Mouse (Mus musculus) bone marrow macrophage, adult 2 months (primary cell): ENCODE results near the gene Sec14l2. TPM values are rescaled to one million over a fixed set of nuclear protein-coding genes. Genes with fewer than 3 reads are reported as not detected.
A peak's percentile ranks its signal among the peaks of the same experiment; 100 is the strongest.

Experiments used
- H3K27ac ChIP-seq: 2 replicates; pipeline ENCODE4 v1.5.1; 2012; ENCODE audit warnings: low read depth, low read length; ENCODE audit not compliant: insufficient read depth
- H3K4me1 ChIP-seq: 2 replicates; pipeline ENCODE4 v1.6.1; 2012; ENCODE audit warnings: low read length; ENCODE audit not compliant: control insufficient read depth, insufficient read depth
- H3K4me3 ChIP-seq: 2 replicates; pipeline ENCODE4 v1.5.1; 2012; ENCODE audit warnings: mild to moderate bottlenecking, low read length, moderate library complexity; ENCODE audit not compliant: insufficient read depth
- CTCF ChIP-seq: IDR thresholded peaks from 2 replicates; pipeline ENCODE4 v1.5.1; 2012; ENCODE audit warnings: low read depth, mild to moderate bottlenecking, low read length, moderate library complexity
- POLR2A ChIP-seq: IDR thresholded peaks from 2 replicates; pipeline ENCODE4 v1.6.1; 2012; ENCODE audit warnings: mild to moderate bottlenecking, low read depth, low read length, borderline replicate concordance
- polyA plus RNA-seq: library from polyadenylated mRNA; stranded (reverse); fragments of >200 nt; gene quantifications from 2 replicates; pipeline ENCODE4 v1.2.4, GENCODE M21; 2012; ENCODE audit not compliant: missing spikeins, insufficient read depth, insufficient read length

Gene Sec14l2
- polyA plus RNA-seq, 1 experiment: not detected

DNA sequence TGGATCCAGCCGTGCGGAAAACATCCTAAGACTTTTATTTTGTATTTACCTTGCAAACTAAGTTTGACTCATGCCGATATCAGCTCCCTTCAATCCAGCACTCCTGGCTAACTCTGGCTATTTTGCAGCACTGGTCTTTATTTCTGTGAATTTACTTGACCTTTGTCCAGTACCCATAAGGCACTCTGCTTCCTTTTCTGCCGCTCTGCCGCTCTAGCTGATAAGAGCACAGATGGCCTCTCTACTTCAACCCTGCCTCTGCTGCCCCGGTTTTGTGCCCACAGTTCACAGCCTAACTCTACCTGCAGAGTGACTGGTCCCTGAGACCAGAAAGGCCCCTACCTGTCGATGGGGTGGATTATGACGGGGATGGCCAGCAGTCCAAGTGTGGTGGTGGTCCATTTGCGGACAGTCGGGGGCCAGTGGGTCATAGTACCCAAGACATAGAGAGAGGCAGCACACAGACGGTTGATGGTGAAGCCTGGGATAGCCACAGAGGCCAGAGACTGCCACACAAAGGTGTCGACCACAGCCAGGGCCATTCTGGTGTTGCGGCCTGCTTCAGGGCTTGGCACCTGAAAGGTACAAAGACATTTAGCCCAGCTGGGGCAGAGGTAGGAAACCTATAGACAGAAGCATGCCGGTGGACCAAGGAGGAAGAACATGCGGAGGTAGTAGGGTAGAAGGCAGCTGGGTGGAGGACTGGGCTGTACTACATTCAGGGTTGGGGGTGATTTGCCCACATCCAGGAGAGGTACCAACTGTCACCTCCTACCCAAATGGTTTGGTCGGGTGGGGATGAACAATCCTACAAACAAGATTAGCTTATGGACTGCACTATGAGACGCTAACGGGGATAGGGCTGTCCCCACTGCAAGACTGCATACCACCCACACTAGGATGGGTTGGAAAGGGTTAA, 29.5 kb downstream of the Sec14l2 start:
- no peak overlapping the region for H3K27ac ChIP-seq
- peak overlapping the region; percentile 81; the same call in 1 of the 2 replicates for H3K4me3 ChIP-seq
- peaks cover 9% of the 10 kb centered on the region for H3K4me1 ChIP-seq
- TF ChIP-seq CTCF (no peak), POLR2A (no peak)

- Histone ChIP-seq H3K4me3 (no peak overlapping the region), H3K4me1 (no peaks in the 10 kb centered on the region), H3K27ac (no peak overlapping the region)
- TF ChIP-seq POLR2A (no peak), CTCF (no peak)
Observed at GRCm38 (mm10) chr11:4087267-4087666, 35.9 kb downstream of the Sec14l2 start.

DNA sequence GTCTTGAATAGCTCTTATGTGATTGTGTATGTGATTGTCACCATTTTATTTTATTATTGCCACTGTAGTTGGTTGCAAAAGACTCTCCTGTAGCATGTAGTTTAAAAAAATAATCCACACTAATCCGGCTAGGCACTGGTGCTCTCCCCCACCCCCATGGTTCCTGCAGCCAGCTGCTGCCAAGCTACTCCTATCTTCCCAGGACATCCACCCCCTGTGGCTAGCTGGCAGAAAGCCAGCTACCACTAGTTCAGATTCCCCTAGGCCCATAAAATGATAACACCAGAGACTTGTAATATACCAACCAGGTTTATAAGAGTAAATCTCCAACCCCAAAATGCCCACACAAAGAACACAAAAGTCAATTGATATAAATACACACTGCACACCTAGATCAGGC, 37.0 kb downstream of the Sec14l2 start:
- H3K4me3 ChIP-seq: no peak overlapping the region
- no peaks in the 10 kb centered on the region for H3K4me1 ChIP-seq

DNA sequence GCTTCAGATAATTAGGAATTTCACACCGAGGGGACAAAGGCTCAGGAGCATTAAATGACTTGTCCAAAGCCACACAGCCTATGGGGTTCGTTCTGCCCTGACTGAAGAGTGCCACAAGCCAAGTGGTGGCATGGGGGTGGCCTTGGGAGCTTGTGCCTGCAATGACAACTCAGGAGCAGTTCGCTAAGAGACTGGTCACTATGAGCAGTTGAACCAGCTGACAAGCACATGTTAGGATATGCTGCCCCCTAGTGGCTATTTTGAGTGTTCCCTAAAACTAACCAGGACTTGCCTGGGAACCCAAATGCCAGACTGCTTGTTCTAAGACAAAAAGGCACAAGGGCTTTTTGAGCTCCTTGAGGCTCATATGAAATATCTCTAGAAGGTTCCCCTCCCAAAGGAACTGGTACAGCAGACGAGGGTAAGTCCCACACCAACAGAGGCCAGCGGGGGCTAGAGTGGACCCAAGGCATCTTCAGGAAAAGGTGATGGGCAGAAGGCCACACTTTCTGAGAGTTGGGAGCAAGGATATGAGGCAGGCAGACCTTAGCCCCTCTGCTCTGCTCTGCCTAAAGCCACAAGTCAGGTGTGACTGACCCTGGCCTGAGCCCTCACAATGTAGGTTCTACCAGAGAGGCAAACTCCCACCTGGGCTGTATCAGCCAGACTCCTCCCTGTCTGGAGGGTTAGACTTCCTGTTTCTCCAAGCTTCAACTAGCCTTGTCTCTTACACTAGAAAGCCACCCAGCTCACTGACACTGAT, 39.7 kb downstream of the Sec14l2 start:
- H3K4me1 ChIP-seq: no peaks in the 10 kb centered on the region
- TF ChIP-seq POLR2A (no peak), CTCF (peak; percentile 50)
- no peak overlapping the region for H3K27ac ChIP-seq
- H3K4me3 ChIP-seq: no peak overlapping the region

More for the DNA sequence above, 37.0 kb downstream of the Sec14l2 start:
- no peak for TF ChIP-seq CTCF
- H3K27ac ChIP-seq: no peak overlapping the region

DNA sequence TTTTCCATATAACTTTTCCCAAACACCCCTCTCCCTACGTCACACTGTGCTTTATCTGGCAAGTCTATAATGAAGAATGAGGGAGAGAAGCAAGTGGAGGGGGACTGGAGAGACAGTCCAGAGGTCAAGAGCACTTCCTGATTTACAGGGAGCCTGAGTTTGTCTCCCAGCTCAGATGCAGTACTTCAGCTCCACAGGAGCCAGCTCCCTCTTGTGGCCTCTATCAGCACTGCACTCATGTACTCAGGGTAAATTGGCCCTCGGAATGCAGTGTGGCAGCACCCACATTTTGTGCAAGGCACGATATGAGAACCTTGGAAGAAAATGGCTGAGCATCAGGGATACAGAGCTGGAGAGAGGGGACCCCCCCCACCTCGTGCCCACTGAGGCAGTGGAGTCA, 43.0 kb downstream of the Sec14l2 start:
- Histone ChIP-seq H3K4me1 (no peaks in the 10 kb centered on the region), H3K4me3 (no peak overlapping the region), H3K27ac (no peak overlapping the region)
- TF ChIP-seq CTCF (peak; percentile 61; the same call in 1 of the 2 replicates), POLR2A (no peak)

DNA sequence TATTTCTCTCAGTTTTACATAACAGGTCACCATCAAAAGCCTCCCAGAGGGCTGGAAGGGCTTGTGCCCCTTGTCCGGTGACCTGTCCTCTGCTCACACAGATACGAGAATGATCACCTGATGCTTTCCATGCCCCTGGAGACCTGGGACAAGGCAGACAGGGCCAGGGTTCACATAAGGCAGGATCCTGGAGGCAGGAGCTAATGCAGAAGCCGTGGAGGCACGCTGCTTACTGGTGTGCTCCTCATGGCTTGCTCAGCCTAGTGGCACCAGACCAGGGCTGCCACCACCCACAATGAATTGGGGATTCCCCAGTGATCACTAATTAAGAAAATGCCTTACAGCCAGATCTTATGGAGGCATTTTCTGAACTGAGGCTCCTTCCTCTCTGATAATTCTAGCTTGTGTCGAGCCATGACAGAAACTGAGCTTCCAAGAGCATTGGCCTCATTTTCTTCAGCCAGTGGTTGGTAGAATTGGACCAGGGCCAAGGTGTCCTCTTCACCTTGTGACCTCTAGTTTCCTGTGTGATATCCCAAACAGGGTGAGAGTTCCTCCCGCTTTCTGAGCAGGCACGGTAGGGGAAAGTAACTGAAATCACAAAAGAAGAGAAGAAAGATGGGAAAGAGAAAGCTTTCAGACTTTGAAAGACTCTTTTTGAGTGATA, 44.8 kb downstream of the Sec14l2 start:
- TF ChIP-seq POLR2A (no peak), CTCF (no peak)
- no peaks in the 10 kb centered on the region for H3K4me1 ChIP-seq
- no peak overlapping the region for H3K4me3 ChIP-seq
- H3K27ac ChIP-seq: no peak overlapping the region

DNA sequence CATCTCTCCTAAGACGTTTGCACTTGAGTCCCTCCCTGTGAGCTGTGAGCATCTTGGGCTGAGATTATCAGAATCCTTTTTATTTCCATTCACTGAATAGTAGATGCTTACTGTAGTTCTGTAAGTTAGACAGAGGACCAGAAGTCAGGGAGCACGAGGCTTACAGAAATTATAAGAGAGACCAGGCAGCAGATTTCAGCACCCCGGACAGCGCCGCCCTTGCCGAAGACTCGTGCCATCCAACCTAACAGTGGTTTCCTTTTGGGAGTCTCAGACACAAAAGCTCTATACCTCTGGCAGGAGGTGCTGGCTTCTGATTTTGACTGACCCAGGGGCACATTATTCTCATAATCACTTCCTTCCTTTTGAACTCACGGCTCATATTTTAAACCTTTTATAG, 46.6 kb downstream of the Sec14l2 start:
- Histone ChIP-seq H3K4me1 (no peaks in the 10 kb centered on the region), H3K4me3 (no peak overlapping the region), H3K27ac (no peak overlapping the region)
- TF ChIP-seq POLR2A (no peak), CTCF (no peak)

- no peaks in the 10 kb centered on the region for H3K4me1 ChIP-seq
- H3K27ac ChIP-seq: no peak overlapping the region
- TF ChIP-seq CTCF (no peak), POLR2A (no peak)
- no peak overlapping the region for H3K4me3 ChIP-seq
Observed at GRCm38 (mm10) chr11:4069664-4070063, 53.6 kb downstream of the Sec14l2 start.

DNA sequence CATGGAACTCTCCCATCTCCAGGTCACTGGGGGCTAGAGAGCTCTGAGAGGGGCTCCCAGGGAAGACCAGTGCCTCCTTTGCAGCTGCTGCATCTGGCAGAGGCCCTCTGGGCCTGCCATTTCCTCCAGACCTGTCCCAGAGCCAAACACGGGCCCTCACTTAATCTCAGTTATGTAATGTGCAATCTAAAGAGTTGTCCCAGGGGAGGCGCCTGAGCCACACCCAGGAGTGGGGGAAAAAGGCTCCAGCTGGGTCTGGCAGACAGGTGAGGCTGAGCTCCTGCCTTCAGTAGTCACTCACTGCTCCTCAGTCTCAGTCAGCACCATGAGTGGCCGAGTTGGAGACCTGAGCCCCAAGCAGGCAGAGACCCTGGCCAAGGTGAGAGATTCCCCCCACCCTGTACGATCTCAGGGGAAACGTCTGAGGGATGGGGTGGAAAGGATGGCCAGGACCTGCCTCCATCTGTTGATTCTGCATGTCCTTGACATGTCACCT, 58.5 kb downstream of the Sec14l2 start, which contains the start of gene Sec14l3:
TSS of gene Sec14l3 (plus strand) at position 215 of the 496 bp plus-strand sequence.
- Histone ChIP-seq H3K4me3 (no peak within 1 kb of the TSS), H3K4me1 (no peaks in the 10 kb centered on the region), H3K27ac (no peak within 1 kb of the TSS)
- TF ChIP-seq CTCF (no peak), POLR2A (no peak)
